Mouse (Mus musculus) stomach, postnatal 0 days (tissue): Measurements from ENCODE around the gene Mid1ip1.

Experiments
- CTCF ChIP-seq: IDR thresholded peaks from 2 replicates; pipeline ENCODE4 v1.5.1; 2016; ENCODE audit warnings: antibody characterized with exemption, low read depth, mild to moderate bottlenecking, moderate library complexity
- EP300 ChIP-seq: optimal IDR thresholded peaks from 2 replicates; pipeline ENCODE3; 2016; ENCODE audit warnings: antibody characterized with exemption

DNA sequence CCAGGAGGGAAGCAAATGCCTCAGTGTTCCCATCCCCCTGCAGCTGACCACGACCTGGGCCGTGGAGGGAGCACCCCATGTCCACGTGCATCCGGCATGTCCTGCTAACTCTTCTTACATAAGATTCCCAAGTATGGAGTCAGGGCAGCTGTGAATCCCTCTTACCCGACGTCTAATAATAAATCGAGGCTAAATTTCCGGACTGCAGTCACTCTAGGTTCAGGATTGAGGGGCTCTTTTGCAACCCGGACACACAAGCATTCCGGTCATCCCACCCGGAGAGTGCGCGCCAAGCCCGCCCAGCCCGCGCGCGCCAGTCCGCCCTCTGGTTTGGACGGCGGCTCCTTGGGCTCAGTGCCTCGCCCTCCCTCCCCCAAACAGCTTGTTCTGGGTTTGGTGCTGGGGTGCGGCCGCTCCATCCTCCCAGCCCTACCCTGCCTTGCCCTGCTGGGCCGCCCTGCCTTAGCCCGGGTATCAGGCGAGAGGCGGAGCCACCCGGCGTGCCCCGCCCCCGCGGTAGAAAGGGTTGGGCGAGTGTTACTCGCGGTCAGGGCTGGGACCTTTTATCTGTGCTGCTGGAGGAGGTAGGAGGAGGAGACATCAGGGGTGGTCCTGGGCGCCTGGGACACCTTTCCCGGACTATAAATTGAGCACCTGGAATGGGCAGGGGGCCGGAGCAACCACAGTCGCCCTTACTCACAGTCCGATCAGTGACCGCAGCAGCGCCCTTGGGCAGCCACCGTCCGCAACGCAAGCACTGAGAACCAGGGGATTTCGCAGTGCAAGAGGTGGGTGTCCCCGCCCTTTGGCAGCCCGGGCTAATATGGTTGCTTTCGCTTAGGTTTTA, 2.3 kb downstream of the Mid1ip1 start:
- TF ChIP-seq CTCF (no peak), EP300 (no peak)
